Mouse (Mus musculus): ENCODE results near the gene Stat2. TPM values are rescaled to one million over a fixed set of nuclear protein-coding genes. Genes with fewer than 3 reads are reported as not detected.
"Not testable (repeated sequence)": the region's sequence is repeated elsewhere in the genome, so short reads cannot be mapped to it uniquely, and the experiment has no call there.

Gene Stat2
- polyA plus RNA-seq, 1 experiment from 2014 or later: 17.6 TPM

DNA sequence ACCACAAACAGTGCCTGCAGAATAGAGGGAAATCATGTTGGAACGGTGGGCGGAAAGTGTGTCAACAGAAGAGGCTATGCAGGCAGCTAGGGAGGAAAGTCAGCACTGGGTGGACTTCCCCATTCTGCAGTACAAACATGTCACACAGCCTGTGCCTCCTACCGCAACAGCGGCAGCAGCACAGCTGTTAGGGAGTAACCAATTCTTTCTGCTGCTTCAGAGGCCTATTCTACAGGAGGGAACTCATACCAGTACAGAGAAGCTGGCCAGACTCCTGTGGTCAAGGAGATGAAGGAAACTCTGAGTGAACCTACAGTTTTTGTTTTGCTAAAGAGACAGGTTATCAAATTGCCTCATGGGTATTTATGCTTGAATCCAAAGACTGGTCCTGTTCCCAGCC lies 11.4 kb upstream of the Stat2 start:
- Histone ChIP-seq H3K36me3 (peaks cover 5% of the 10 kb centered on the region; the same call in 1 of the 2 replicates), H3K27me3 (no peaks in the 10 kb centered on the region), H3K4me2 (no peak overlapping the region), H3K4me3 (replicated peaks) (no peak overlapping the region), H3K9ac (replicated peaks) (no peak overlapping the region), H3K27ac (no peak overlapping the region), H3K4me1 (replicated peaks) (no peaks in the 10 kb centered on the region), H3K9me3 (no peaks in the 10 kb centered on the region)
- 83% methylated on average over 4 of the region's 4 CpGs for WGBS
- no peak for ATAC-seq (ENCODE audit: insufficient number of reproducible peaks, insufficient read depth, low FRiP score, low TSS enrichment, low read depth)

- Histone ChIP-seq H3K4me2 (no peak overlapping the region), H3K4me1 (replicated peaks) (no peaks in the 10 kb centered on the region), H3K27me3 (no peaks in the 10 kb centered on the region), H3K9ac (replicated peaks) (no peak overlapping the region), H3K9me3 (no peaks in the 10 kb centered on the region), H3K4me3 (replicated peaks) (no peak overlapping the region), H3K27ac (no peak overlapping the region), H3K36me3 (no peaks in the 10 kb centered on the region)
- no peak for ATAC-seq (ENCODE audit: insufficient number of reproducible peaks, insufficient read depth, low FRiP score, low TSS enrichment, low read depth)
- 88% methylated on average over 5 of the region's 5 CpGs for WGBS
Observed at GRCm38 (mm10) chr10:128259946-128260345, 10.4 kb upstream of the Stat2 start.

DNA sequence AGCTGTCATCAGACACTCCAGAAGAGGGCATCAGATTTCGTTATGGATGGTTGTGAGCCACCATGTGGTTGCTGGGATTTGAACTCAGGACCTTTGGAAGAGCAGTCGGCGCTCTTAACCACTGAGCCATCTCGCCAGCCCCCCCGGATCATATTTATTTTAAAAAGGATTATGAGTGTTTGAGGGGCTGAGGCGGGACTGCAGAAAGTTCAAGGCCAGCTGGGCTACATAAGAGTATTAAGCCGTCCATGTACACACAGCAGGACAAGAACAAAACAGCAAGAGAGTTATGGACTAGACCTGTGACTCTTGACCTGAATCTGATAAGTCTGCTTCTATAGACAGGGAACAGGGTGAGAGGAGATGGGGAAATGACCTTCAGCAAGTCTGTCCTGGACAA lies 10.0 kb upstream of the Stat2 start:
- 83% methylated on average over 7 of the region's 7 CpGs for WGBS
- H3K9ac ChIP-seq (replicated peaks); H3K4me2 ChIP-seq; H3K27me3 ChIP-seq; H3K27ac ChIP-seq; H3K4me3 ChIP-seq (replicated peaks); H3K36me3 ChIP-seq; H3K4me1 ChIP-seq (replicated peaks); ATAC-seq (ENCODE audit: insufficient number of reproducible peaks, insufficient read depth, low FRiP score, low TSS enrichment, low read depth); H3K9me3 ChIP-seq: not testable (repeated sequence)

DNA sequence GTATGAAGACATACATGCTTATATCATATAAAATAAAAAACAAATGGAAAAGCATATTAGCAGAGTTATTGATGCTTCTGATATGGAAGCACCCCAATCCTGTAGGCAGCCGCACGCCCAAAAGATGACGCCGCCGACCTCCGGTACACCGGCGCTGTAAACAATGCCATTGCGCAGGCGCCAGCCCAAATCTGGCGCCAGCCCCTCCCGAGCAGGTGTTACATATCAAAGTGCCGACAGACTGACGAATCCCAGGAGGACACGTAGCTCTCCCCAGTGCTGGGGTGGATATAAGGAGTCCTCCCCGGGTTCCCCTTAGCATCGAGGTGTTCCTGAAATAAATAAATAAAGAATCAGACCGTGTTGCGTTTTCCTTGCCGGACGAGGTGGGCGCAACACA lies 8.1 kb upstream of the Stat2 start:
- 81% methylated on average over 22 of the region's 22 CpGs for WGBS
- no peaks in the 10 kb centered on the region for H3K9me3 ChIP-seq
- ATAC-seq (ENCODE audit: insufficient number of reproducible peaks, insufficient read depth, low FRiP score, low TSS enrichment, low read depth): no peak

GRCm38 (mm10) chr10:128263393-128264310 lies 6.7 kb upstream of the Stat2 start:
- Histone ChIP-seq H3K4me3 (replicated peaks) (no peak overlapping the region), H3K27ac (no peak overlapping the region), H3K4me2 (no peak overlapping the region), H3K9me3 (no peaks in the 10 kb centered on the region), H3K4me1 (replicated peaks) (no peaks in the 10 kb centered on the region), H3K9ac (replicated peaks) (no peak overlapping the region), H3K36me3 (no peaks in the 10 kb centered on the region), H3K27me3 (no peaks in the 10 kb centered on the region)
- 74% methylated on average over 6 of the region's 6 CpGs for WGBS
- no peak for ATAC-seq (ENCODE audit: insufficient number of reproducible peaks, insufficient read depth, low FRiP score, low TSS enrichment, low read depth)

More for the DNA sequence above, 8.1 kb upstream of the Stat2 start:
- no peak overlapping the region for H3K4me3 ChIP-seq (replicated peaks)
- no peak overlapping the region for H3K4me2 ChIP-seq
- no peaks in the 10 kb centered on the region for H3K36me3 ChIP-seq
- no peak overlapping the region for H3K27ac ChIP-seq
- H3K27me3 ChIP-seq: no peaks in the 10 kb centered on the region
- H3K4me1 ChIP-seq (replicated peaks): no peaks in the 10 kb centered on the region
- H3K9ac ChIP-seq (replicated peaks): no peak overlapping the region

GRCm38 (mm10) chr10:128268371-128268770 lies 2.0 kb upstream of the Stat2 start, which contains the start of gene Apof:
Gene Apof (plus strand): TSS chr10:128268671.
- Histone ChIP-seq H3K9ac (replicated peaks) (no peak within 1 kb of the TSS), H3K9me3 (no peaks in the 10 kb centered on the region), H3K4me2 (no peak within 1 kb of the TSS), H3K27ac (no peak within 1 kb of the TSS), H3K36me3 (no peaks in the 10 kb centered on the region), H3K27me3 (no peaks in the 10 kb centered on the region), H3K4me3 (replicated peaks) (no peak within 1 kb of the TSS), H3K4me1 (replicated peaks) (0 out of 2 replicates have a peak, but pooled peaks cover 3% of the 10 kb centered on the region)
- WGBS: 76% methylated on average over 6 of the region's 6 CpGs
- no peak for ATAC-seq (ENCODE audit: insufficient number of reproducible peaks, insufficient read depth, low FRiP score, low TSS enrichment, low read depth)

GRCm38 (mm10) chr10:128269206-128269910 lies 1.0 kb upstream of the Stat2 start:
- ATAC-seq (ENCODE audit: insufficient number of reproducible peaks, insufficient read depth, low FRiP score, low TSS enrichment, low read depth): no peak
- no peaks in the 10 kb centered on the region for H3K36me3 ChIP-seq
- 0 out of 2 replicates have a peak, but pooled peaks cover 3% of the 10 kb centered on the region for H3K4me1 ChIP-seq (replicated peaks)
- H3K9me3 ChIP-seq: no peaks in the 10 kb centered on the region
- no peaks in the 10 kb centered on the region for H3K27me3 ChIP-seq
- H3K4me2 ChIP-seq: no peak overlapping the region
- no peak overlapping the region for H3K27ac ChIP-seq
- no peak overlapping the region for H3K9ac ChIP-seq (replicated peaks)
- H3K4me3 ChIP-seq (replicated peaks): peak overlapping the region; percentile 78; the same call in 1 of the 2 replicates
- 87% methylated on average over 16 of the region's 16 CpGs for WGBS

DNA sequence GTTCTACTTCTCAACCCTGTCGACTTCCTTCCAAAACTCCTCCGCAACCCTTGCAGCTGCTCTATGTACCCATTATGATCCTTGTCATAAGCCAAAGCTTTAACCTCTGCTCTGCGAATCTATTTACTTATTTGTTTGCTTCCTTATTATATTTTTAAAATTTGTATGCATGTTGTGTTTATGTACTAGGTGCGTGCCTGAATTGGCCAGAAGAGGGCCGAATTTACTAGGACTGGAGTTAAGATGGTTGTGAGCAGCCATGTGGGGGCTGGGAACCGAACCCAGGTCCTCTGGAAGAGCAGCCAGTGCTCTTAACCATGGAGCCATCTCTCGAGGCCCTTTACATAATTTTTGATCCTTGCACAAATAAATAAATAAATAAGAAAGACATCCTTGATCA lies 507 bp downstream of the Stat2 start:
- H3K4me3 ChIP-seq (replicated peaks): peak overlapping the region; percentile 78
- peak overlapping the region; percentile 72 for H3K4me2 ChIP-seq
- H3K27ac ChIP-seq: peak overlapping the region; percentile 64; the same call in 1 of the 2 replicates
- H3K4me1 ChIP-seq (replicated peaks): 0 out of 2 replicates have a peak, but pooled peaks cover 3% of the 10 kb centered on the region
- 42% methylated on average over 7 of the region's 7 CpGs for WGBS
- H3K9ac ChIP-seq (replicated peaks): peak overlapping the region; percentile 77
- no peaks in the 10 kb centered on the region for H3K36me3 ChIP-seq
- H3K9me3 ChIP-seq: no peaks in the 10 kb centered on the region
- no peak for ATAC-seq (ENCODE audit: insufficient number of reproducible peaks, insufficient read depth, low FRiP score, low TSS enrichment, low read depth)
- H3K27me3 ChIP-seq: no peaks in the 10 kb centered on the region

- Histone ChIP-seq H3K9ac (replicated peaks) (no peak overlapping the region), H3K4me3 (replicated peaks) (no peak overlapping the region), H3K27me3 (no peaks in the 10 kb centered on the region), H3K4me1 (replicated peaks) (0 out of 2 replicates have a peak, but pooled peaks cover 3% of the 10 kb centered on the region), H3K4me2 (no peak overlapping the region), H3K36me3 (peaks cover 5% of the 10 kb centered on the region; the same call in 1 of the 2 replicates), H3K9me3 (no peaks in the 10 kb centered on the region), H3K27ac (no peak overlapping the region)
- WGBS: 63% methylated on average over 2 of the region's 2 CpGs
- no peak for ATAC-seq (ENCODE audit: insufficient number of reproducible peaks, insufficient read depth, low FRiP score, low TSS enrichment, low read depth)
Observed at GRCm38 (mm10) chr10:128271883-128272282, 1.5 kb downstream of the Stat2 start.

- not testable (repeated sequence) for H3K9me3 ChIP-seq; H3K27ac ChIP-seq; H3K9ac ChIP-seq (replicated peaks); H3K4me3 ChIP-seq (replicated peaks); H3K4me1 ChIP-seq (replicated peaks); ATAC-seq (ENCODE audit: insufficient number of reproducible peaks, insufficient read depth, low FRiP score, low TSS enrichment, low read depth); H3K4me2 ChIP-seq; H3K27me3 ChIP-seq
- peaks cover 11% of the 10 kb centered on the region for H3K36me3 ChIP-seq
- WGBS: 89% methylated on average over 4 of the region's 7 CpGs
Observed at GRCm38 (mm10) chr10:128272819-128273439, 2.6 kb downstream of the Stat2 start.

- WGBS: 93% methylated on average over 1 of the region's 1 CpGs
Observed at GRCm38 (mm10) chr10:128275374-128275773, 5.0 kb downstream of the Stat2 start.

More at GRCm38 (mm10) chr10:128275374-128275773, 5.0 kb downstream of the Stat2 start:
- H3K9me3 ChIP-seq; H3K9ac ChIP-seq (replicated peaks); ATAC-seq (ENCODE audit: insufficient number of reproducible peaks, insufficient read depth, low FRiP score, low TSS enrichment, low read depth); H3K4me3 ChIP-seq (replicated peaks); H3K27ac ChIP-seq; H3K4me1 ChIP-seq (replicated peaks); H3K4me2 ChIP-seq; H3K27me3 ChIP-seq: not testable (repeated sequence)
- H3K36me3 ChIP-seq: peaks cover 25% of the 10 kb centered on the region
